Mouse (Mus musculus) bone marrow, adult 2 months (tissue): ENCODE results near the gene Mief1. TPM values are rescaled to one million over a fixed set of nuclear protein-coding genes. Genes with fewer than 3 reads are reported as not detected.

Experiments
- H3K27ac ChIP-seq: fragments of 200-500 bp; 2 replicates; pipeline ENCODE4 v1.5.1; 2012; ENCODE audit warnings: low read depth, mild to moderate bottlenecking, control low read depth, inconsistent platforms, low read length; ENCODE audit not compliant: control insufficient read depth, poor library complexity, insufficient read depth
- H3K4me1 ChIP-seq: fragments of 200-500 bp; 2 replicates; pipeline ENCODE4 v1.6.1; 2011; ENCODE audit warnings: low read length; ENCODE audit not compliant: control insufficient read depth, insufficient read depth
- H3K4me3 ChIP-seq: fragments of 200-500 bp; replicated peaks from 2 replicates; pipeline ENCODE3; 2011; ENCODE audit warnings: mild to moderate bottlenecking, low read depth, low read length, control low read depth; ENCODE audit not compliant: control insufficient read depth
- CTCF ChIP-seq: fragments of 200-500 bp; IDR thresholded peaks from 2 replicates; pipeline ENCODE4 v1.5.1; 2011; ENCODE audit warnings: low read length, control low read depth; ENCODE audit not compliant: control insufficient read depth, insufficient read depth
- POLR2A ChIP-seq: fragments of 200-500 bp; IDR thresholded peaks from 2 replicates; pipeline ENCODE4 v1.6.1; 2011; ENCODE audit warnings: low read depth, mild to moderate bottlenecking, control low read depth, low read length, borderline replicate concordance; ENCODE audit not compliant: control insufficient read depth
- WGBS: fragments of 180-500 bp; shearing (Covaris S2); methylation state at CpG from one replicate; pipeline ENCODE4 v1.1.7; 2018; 5-methylcytosine and 5-hydroxymethylcytosine counted together
- polyA plus RNA-seq: library from polyadenylated mRNA; stranded (reverse); fragments of >200 nt; gene quantifications from 2 replicates; pipeline ENCODE4 v1.2.4, GENCODE M21; 2011; ENCODE audit warnings: low replicate concordance; ENCODE audit not compliant: missing spikeins, insufficient read depth, insufficient read length

Gene Mief1
- polyA plus RNA-seq, 1 experiment: 16.3 TPM

DNA sequence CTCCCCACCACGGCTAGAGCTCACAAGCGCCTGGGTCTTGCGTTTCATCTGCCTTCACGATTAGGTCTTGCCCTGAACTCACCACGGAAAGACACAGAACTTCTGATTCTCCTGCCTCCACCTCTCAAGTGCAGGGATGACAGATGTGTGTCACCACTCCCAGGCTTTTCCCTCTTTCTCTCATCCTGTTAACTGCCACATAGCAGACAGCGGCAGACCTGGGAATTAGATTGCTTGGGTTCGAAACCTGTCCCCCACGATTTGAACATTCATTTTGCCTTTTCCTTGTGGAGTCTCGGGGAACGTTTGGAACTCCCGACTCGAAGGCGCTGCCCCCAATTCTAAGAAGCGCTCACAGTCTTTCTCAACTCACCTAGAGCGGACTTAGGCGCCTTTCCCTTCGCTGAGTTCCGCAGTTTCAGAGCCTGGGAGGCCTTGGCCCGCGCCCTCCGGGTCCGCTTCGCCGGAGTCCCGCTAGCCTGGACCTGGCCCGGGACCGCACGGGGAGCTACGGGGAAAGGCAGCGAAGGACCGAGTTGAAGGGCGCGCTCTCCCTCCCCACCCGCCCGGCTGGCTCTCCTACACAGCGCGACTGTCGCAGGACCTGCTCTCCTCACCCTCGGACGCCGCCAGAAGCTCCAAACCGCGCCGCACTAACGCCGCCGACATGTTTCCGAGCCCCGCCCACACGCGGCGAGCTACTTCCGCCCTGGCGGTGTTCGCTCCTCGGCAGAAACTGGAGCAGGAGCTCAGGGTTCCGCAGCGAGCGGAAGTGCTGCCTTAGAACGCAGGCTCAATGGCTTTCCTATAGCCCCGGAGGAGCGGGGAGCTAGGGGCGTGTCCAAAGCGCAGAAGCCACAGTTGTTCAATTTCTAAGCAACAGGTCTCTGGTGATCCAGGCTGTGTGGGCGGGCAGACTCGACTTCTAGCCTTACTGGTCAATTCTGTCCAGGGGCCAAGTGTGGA, 30.1 kb downstream of the Mief1 start, which contains the start of gene Rps19bp1:
Rps19bp1 (minus strand) TSS at position 706 of the 966 bp plus-strand sequence.
- Histone ChIP-seq H3K27ac (peak within 1 kb of the TSS; percentile 35), H3K4me3 (peak within 1 kb of the TSS; percentile 71), H3K4me1 (no peaks in the 10 kb centered on the region; the same call in 1 of the 2 replicates)
- WGBS: under 1% methylated on average over 66 of the region's 66 CpGs
- TF ChIP-seq CTCF (no peak; the same call in 1 of the 2 replicates), POLR2A (peak; percentile 84; the same call in 1 of the 2 replicates)

DNA sequence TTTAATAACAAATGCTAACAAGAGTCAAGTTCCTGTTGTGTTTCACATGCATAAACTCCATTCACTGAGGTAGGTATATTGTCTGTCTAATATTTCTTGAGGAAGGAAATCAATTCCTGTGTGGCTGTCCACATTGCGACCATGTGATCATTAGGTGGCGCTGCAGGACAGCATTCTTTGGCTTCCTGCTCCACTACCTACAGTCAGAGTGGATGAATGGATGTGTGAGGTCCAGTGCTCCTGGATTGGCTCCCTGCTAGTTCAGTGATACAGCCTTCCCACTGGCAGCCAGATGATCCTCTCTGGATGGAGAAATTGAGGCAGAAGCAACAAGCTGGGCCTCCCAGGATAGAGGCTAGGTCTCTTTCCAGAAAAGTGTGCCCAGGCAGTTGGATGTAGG, 32.5 kb downstream of the Mief1 start:
- no peak overlapping the region for H3K27ac ChIP-seq
- 1% methylated on average over 2 of the region's 2 CpGs for WGBS
- no peak for TF ChIP-seq POLR2A
- TF ChIP-seq CTCF: peak; percentile 87

GRCm38 (mm10) chr15:80271858-80272396, 38.1 kb downstream of the Mief1 start:
- WGBS: 63% methylated on average over 3 of the region's 3 CpGs
- TF ChIP-seq CTCF (no peak), POLR2A (no peak)
- Histone ChIP-seq H3K27ac (no peak overlapping the region), H3K4me1 (no peaks in the 10 kb centered on the region), H3K4me3 (no peak overlapping the region)

More for the DNA sequence above, 32.5 kb downstream of the Mief1 start:
- Histone ChIP-seq H3K4me1 (no peaks in the 10 kb centered on the region; the same call in 1 of the 2 replicates), H3K4me3 (no peak overlapping the region)

GRCm38 (mm10) chr15:80277107-80277506, 43.3 kb downstream of the Mief1 start:
- Histone ChIP-seq H3K4me1 (no peaks in the 10 kb centered on the region), H3K4me3 (no peak overlapping the region), H3K27ac (no peak overlapping the region)
- no peak for TF ChIP-seq POLR2A
- TF ChIP-seq CTCF: peak; percentile 19; the same call in 1 of the 2 replicates
- 42% methylated on average over 9 of the region's 9 CpGs for WGBS

- no peak overlapping the region for H3K4me3 ChIP-seq
- TF ChIP-seq POLR2A (no peak), CTCF (no peak)
- 1% methylated on average over 6 of the region's 6 CpGs for WGBS
- H3K27ac ChIP-seq: no peak overlapping the region
- no peaks in the 10 kb centered on the region for H3K4me1 ChIP-seq
Observed at GRCm38 (mm10) chr15:80277625-80278024, 43.8 kb downstream of the Mief1 start.

DNA sequence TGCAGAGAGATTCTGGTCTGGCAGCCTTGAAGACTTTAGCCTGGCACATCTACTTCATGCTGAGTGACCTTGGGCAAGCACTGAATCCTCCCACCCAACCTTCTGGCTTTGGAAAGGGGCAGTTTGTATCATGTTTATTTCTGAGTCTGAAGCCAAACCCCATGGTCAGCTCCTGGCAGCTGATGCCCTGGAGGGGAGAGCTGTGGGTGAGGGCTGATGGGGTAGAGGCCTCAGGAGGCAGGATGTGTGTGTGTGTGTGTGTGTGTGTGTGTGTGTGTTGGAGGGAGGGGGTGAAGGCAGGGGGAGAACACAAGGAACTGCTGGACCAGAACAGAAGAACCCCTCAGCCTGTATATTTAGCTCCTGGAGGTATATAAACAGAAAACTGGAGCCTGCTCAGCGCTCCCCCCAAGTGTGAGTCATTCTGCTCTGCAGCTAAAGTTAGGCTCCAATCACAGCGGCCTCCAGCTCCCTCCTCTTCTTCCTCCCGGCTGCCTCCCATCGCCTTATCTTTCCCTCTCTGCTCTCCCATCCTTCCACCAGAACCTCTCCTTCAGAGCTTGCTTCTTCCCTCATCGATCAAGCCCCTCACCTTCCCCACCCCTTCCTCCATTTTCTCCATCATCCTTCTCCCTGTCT, 44.4 kb downstream of the Mief1 start:
- TF ChIP-seq CTCF (no peak), POLR2A (no peak)

GRCm38 (mm10) chr15:80279053-80279452, 45.2 kb downstream of the Mief1 start:
- no peak overlapping the region for H3K4me3 ChIP-seq
- 74% methylated on average over 2 of the region's 2 CpGs for WGBS
- TF ChIP-seq POLR2A (no peak), CTCF (no peak)
- no peaks in the 10 kb centered on the region for H3K4me1 ChIP-seq
- no peak overlapping the region for H3K27ac ChIP-seq

More for the DNA sequence above, 44.4 kb downstream of the Mief1 start:
- no peak overlapping the region for H3K4me3 ChIP-seq
- no peak overlapping the region for H3K27ac ChIP-seq
- 51% methylated on average over 5 of the region's 5 CpGs for WGBS
- no peaks in the 10 kb centered on the region for H3K4me1 ChIP-seq

- Histone ChIP-seq H3K27ac (no peak overlapping the region), H3K4me3 (no peak overlapping the region), H3K4me1 (no peaks in the 10 kb centered on the region)
- WGBS: 14% methylated on average over 6 of the region's 6 CpGs
- TF ChIP-seq CTCF: peak; percentile 81
- no peak for TF ChIP-seq POLR2A
Observed at GRCm38 (mm10) chr15:80280646-80281045, 46.8 kb downstream of the Mief1 start.
